Mouse (Mus musculus) neural tube, embryonic 14.5 days (tissue): ENCODE results near the gene Nmnat3. TPM values are rescaled to one million over a fixed set of nuclear protein-coding genes. Genes with fewer than 3 reads are reported as not detected.

ENCODE experiments used
- ATAC-seq: fragments of 200-750 bp; cut with Nextera tagmentation; 2 replicates; pipeline ENCODE4 v1.8.0; 2017; ENCODE audit warnings: low read depth, mild to moderate bottlenecking, moderate TSS enrichment, moderate library complexity
- H3K27ac ChIP-seq: fragments of 300-500 bp; sonication (generic); 2 replicates; pipeline ENCODE4 v1.5.1; 2014; ENCODE audit warnings: low read depth, mild to moderate bottlenecking, control low read depth, low read length, moderate library complexity, mixed read lengths
- H3K27me3 ChIP-seq: fragments of 300-500 bp; sonication (generic); 2 replicates; pipeline ENCODE4 v1.6.1; 2014; ENCODE audit warnings: low read length; ENCODE audit not compliant: control insufficient read depth, insufficient read depth
- H3K36me3 ChIP-seq: fragments of 300-500 bp; sonication (generic); 2 replicates; pipeline ENCODE4 v1.6.1; 2014; ENCODE audit warnings: low read length, mixed read lengths; ENCODE audit not compliant: control insufficient read depth, insufficient read depth
- H3K4me1 ChIP-seq: fragments of 300-500 bp; sonication (generic); 2 replicates; pipeline ENCODE4 v1.6.1; 2014; ENCODE audit warnings: low read length; ENCODE audit not compliant: control insufficient read depth, insufficient read depth
- H3K4me2 ChIP-seq: fragments of 300-500 bp; sonication (generic); 2 replicates; pipeline ENCODE4 v1.6.1; 2014; ENCODE audit warnings: mild to moderate bottlenecking, low read depth, low read length, control low read depth
- H3K4me3 ChIP-seq: fragments of 300-500 bp; sonication (generic); 2 replicates; pipeline ENCODE4 v1.5.1; 2014; ENCODE audit warnings: low read depth, low read length, control low read depth, mixed read lengths
- H3K9ac ChIP-seq: fragments of 300-500 bp; sonication (generic); replicated peaks from 2 replicates; pipeline ENCODE4 v1.6.1; 2014; ENCODE audit warnings: low read depth, mild to moderate bottlenecking, control low read depth, low read length, mixed read lengths
- H3K9me3 ChIP-seq: fragments of 300-500 bp; sonication (generic); 2 replicates; pipeline ENCODE4 v1.6.1; 2016; ENCODE audit warnings: low read length; ENCODE audit not compliant: control insufficient read depth
- WGBS: fragments of 180-500 bp; shearing (Covaris S2); extraction: QIAGEN DNeasy Blood & Tissue Kit; methylation state at CpG from one replicate; pipeline ENCODE4 v1.1.7; 2014; 5-methylcytosine and 5-hydroxymethylcytosine counted together
- polyA plus RNA-seq: library from polyadenylated mRNA; unstranded; fragments of >200 nt; fragmentation: Nextera tagmentation; extraction: Ambion mirVana; gene quantifications from 2 replicates; pipeline ENCODE4 v1.2.1, GENCODE M21; 2014

Gene Nmnat3
- polyA plus RNA-seq, 1 experiment from 2014 or later, result 1.6 TPM

DNA sequence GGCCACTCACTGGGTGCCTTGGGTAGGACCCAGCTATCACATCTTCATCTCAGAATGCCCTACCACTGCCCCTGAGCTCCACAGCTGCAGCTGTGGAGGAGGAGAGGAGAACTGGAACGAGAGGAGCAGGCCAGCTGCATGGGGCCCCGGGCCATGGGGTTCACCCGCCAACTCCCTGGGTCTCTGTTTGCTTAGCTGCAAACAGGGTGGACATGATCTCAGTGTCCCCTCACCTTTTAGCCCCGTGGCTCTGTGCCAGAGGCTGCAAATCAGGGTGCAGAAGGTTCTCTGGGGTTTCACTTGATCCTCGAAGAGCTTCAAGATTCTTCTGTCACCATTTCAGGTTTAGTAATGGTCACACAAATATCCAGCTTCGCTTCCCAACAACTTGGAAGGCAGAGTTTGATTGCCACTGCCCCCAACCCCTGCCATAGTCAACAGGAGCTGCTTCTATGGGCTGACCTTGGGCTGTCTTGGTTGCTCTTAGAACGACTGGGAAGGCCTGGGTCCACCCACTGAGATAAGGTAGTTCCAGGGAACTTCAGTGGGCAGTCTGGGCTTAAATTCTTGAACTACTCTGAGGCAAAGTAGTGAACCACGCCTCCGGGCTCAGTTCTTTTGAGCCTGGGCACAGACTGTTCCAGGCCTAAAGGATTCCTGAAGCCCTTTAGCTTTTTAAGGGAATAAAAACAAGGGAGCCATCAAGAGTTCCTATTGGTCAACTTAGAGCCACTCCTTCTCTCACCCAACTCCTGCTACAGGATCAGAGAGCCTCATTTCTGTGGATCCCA lies 158.3 kb downstream of the Nmnat3 start:
- H3K9ac ChIP-seq, result no peak overlapping the region
- no peak overlapping the region for H3K4me3 ChIP-seq
- H3K4me2 ChIP-seq, result no peak overlapping the region
- no peaks in the 10 kb centered on the region for H3K4me1 ChIP-seq
- no peak for ATAC-seq
- 90% methylated on average over 9 of the region's 9 CpGs for WGBS
- H3K27ac ChIP-seq, result no peak overlapping the region
- no peaks in the 10 kb centered on the region for H3K36me3 ChIP-seq
- no peaks in the 10 kb centered on the region for H3K27me3 ChIP-seq
- H3K9me3 ChIP-seq, result no peaks in the 10 kb centered on the region

DNA sequence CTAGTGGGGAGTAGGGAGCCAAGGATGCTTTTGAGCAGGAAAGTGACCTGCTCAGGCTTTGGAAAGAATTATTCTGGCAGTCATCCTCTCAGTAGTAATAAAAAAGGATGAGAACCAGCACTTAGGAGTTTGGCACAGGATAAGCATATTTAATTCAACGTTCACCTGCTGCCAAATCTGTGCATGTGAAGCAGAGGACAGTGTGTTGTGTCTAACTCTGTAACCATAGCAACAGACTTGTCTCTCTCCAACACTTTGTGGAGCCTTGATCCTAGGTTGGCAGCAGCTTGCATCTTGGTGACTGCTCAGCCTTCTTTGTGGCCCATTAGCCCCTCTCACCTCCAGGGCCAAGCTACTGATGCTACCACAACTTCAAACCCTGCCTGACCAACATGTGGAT lies 163.7 kb downstream of the Nmnat3 start:
- Histone ChIP-seq H3K27me3 (no peaks in the 10 kb centered on the region), H3K27ac (no peak overlapping the region), H3K4me1 (no peaks in the 10 kb centered on the region), H3K4me2 (no peak overlapping the region), H3K4me3 (no peak overlapping the region), H3K9me3 (no peaks in the 10 kb centered on the region), H3K9ac (no peak overlapping the region), H3K36me3 (no peaks in the 10 kb centered on the region)
- 63% methylated on average over 1 of the region's 1 CpGs for WGBS
- ATAC-seq, result 0 out of 2 replicates have a peak, but pooled peaks have one; percentile 44

DNA sequence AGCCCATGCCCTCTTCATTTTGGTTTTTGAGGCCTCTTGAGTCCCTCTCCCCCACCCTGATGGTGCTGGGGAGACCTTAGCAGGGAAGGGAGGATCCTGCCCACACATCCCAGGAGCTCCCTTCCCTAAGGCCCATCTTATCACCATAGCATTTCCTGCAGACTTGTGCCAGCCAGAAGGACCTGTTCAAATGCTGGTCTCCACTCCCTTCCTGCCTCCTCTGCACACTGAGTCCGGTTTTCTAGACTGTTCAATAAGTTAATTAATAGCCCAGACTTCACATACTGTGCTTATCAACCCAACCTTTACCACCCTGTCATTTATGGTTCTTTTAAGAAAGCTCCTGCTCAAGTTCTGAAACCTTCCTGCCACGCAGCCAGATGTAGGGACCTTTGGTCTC lies 179.5 kb downstream of the Nmnat3 start:
- Histone ChIP-seq H3K27me3 (no peaks in the 10 kb centered on the region), H3K4me2 (no peak overlapping the region), H3K9me3 (no peaks in the 10 kb centered on the region), H3K36me3 (no peaks in the 10 kb centered on the region), H3K9ac (no peak overlapping the region), H3K27ac (no peak overlapping the region), H3K4me1 (no peaks in the 10 kb centered on the region), H3K4me3 (no peak overlapping the region)
- ATAC-seq, result no peak
- WGBS, result 64% methylated on average over 2 of the region's 2 CpGs

Other genes with a start within 250 kb of the Nmnat3 start
- gene Rbp1, start 135.5 kb downstream of the Nmnat3 start, polyA plus RNA-seq, result 49.1 and 94.7 TPM in 2 replicates
- gene Rbp2, start 198.7 kb downstream of the Nmnat3 start, polyA plus RNA-seq, result 1.4 and 1.9 TPM in 2 replicates